Mouse (Mus musculus) hindbrain, embryonic 14.5 days (tissue): ENCODE data around the gene Gm10118. TPM values are rescaled to one million over a fixed set of nuclear protein-coding genes. Genes with fewer than 3 reads are reported as not detected.

Experiments
- ATAC-seq: fragments of 200-750 bp; cut with Nextera tagmentation; 2 replicates; pipeline ENCODE4 v1.8.0; 2017; ENCODE audit warnings: moderate number of reproducible peaks, mild to moderate bottlenecking, moderate TSS enrichment, moderate library complexity; ENCODE audit not compliant: low FRiP score
- DNase-seq: peaks from one replicate; pipeline ENCODE4 v3.0.0-alpha.2; 2015; ENCODE audit warnings: low spot score
- H3K27ac ChIP-seq: fragments of 300-500 bp; sonication (generic); 2 replicates; pipeline ENCODE4 v1.5.1; 2014; ENCODE audit warnings: mild to moderate bottlenecking, moderate library complexity
- H3K27me3 ChIP-seq: fragments of 300-500 bp; sonication (generic); 2 replicates; pipeline ENCODE4 v1.6.1; 2014; ENCODE audit warnings: mild to moderate bottlenecking, low read length, mixed read lengths; ENCODE audit not compliant: control insufficient read depth, insufficient read depth
- H3K36me3 ChIP-seq: fragments of 300-500 bp; sonication (generic); replicated peaks from 2 replicates; pipeline ENCODE4 v1.6.1; 2014; ENCODE audit not compliant: control insufficient read depth, insufficient read depth
- H3K4me1 ChIP-seq: fragments of 300-500 bp; sonication (generic); replicated peaks from 2 replicates; pipeline ENCODE4 v1.6.1; 2014; ENCODE audit warnings: antibody characterized with exemption, low read length, mixed read lengths; ENCODE audit not compliant: control insufficient read depth, insufficient read depth
- H3K4me2 ChIP-seq: fragments of 300-500 bp; sonication (generic); replicated peaks from 2 replicates; pipeline ENCODE4 v1.6.1; 2014; ENCODE audit warnings: mild to moderate bottlenecking, moderate library complexity
- H3K4me3 ChIP-seq: fragments of 300-500 bp; sonication (generic); replicated peaks from 2 replicates; pipeline ENCODE4 v1.5.1; 2014; ENCODE audit warnings: mild to moderate bottlenecking, low read length
- H3K9ac ChIP-seq: fragments of 300-500 bp; sonication (generic); 2 replicates; pipeline ENCODE4 v1.6.1; 2014
- H3K9me3 ChIP-seq: fragments of 300-500 bp; sonication (generic); 2 replicates; pipeline ENCODE4 v1.6.1; 2016; ENCODE audit warnings: low read length; ENCODE audit not compliant: control insufficient read depth
- WGBS: fragments of 180-500 bp; shearing (Covaris S2); extraction: QIAGEN DNeasy Blood & Tissue Kit; methylation state at CpG from one replicate; pipeline ENCODE4 v1.1.7; 2014; 5-methylcytosine and 5-hydroxymethylcytosine counted together
- polyA plus RNA-seq: library from polyadenylated mRNA; unstranded; fragments of >200 nt; fragmentation: Nextera tagmentation; extraction: Ambion mirVana; gene quantifications from 2 replicates; pipeline ENCODE4 v1.2.1, GENCODE M21; 2014

Gm10118 gene
- polyA plus RNA-seq, result 1.9 and 2.2 TPM in 2 replicates

DNA sequence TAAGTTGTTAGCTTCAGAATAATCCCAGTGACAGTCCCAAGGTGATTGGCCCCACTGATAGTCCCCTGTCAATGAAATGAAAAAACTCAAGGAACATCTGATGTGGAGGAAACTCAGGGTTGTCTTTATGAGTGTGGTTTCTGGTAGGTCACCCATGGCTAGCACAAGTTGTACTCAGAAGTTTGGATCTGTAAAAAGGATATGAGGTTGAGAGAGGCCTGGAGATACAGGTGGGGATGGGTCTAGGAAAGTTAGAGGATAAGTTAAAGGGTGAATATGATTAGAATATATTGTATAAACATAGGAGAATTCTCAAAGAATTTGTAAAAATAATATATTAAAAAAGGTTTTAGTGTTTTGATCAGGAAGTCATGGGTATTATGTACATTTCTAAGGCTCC, at the start of gene Gm10118:
TSS of gene Gm10118 (minus strand) at position 101 of the 400 bp plus-strand sequence.
- DNase-seq (no peak), ATAC-seq (no peak)
- Histone ChIP-seq H3K9me3 (no peaks in the 10 kb centered on the region), H3K27me3 (no peaks in the 10 kb centered on the region), H3K4me3 (no peak within 1 kb of the TSS), H3K27ac (no peak within 1 kb of the TSS), H3K9ac (no peak within 1 kb of the TSS), H3K36me3 (no peaks in the 10 kb centered on the region), H3K4me2 (no peak within 1 kb of the TSS), H3K4me1 (no peaks in the 10 kb centered on the region)

DNA sequence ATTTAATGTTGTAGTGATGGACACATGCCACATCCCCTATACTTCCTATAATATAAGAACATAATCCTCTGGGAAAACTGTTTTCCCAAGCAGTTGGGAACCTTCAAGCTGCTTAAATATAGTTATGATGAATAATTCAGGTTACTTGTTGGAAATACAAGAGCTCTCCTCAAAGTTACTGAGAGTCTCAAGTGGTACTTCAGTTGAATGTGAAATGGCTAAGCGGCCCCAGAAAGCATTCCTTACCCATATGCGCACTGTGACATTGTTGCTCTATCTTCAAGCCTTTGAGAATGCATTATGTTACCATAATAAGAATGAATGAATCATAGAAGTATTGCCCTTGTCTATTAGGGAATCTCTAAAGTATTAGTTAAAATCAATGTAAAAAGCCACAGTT, 45.1 kb upstream of the Gm10118 start:
- 94% methylated on average over 2 of the region's 2 CpGs for WGBS
- ATAC-seq, result no peak

DNA sequence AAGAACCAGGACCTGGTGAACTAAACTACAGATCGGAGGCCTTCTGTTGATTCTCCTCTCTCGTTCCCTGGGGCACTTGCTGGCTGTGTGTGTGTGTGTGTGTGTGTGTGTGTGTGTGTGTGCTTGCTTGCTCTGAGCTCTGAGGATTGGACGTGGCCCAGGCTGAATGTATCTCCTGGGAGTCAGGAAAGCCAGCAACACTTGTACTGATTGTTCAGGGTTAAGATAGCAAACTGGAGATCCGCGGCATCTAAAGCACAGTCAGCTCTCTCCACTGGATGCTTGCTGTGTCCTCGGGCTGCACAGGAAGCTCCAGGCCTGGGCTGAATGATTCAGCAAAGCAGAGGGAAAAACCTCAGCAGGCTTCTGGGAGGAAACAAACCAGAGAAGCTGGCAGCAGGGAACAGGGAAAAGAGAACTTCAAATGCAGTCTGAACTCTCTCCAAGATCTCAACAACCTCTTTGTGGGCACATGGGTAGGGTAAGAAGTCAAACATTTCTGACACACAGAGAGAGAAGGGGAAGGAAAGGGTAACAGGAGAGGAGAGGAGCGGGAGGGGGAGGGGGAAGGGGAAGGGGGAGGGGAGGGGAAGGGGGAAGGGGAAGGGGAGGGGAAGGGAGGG, 27.2 kb upstream of the Gm10118 start:
- no peaks in the 10 kb centered on the region for H3K27me3 ChIP-seq
- no peak overlapping the region for H3K27ac ChIP-seq
- no peak overlapping the region for H3K4me3 ChIP-seq
- no peak overlapping the region for H3K4me2 ChIP-seq
- 6% methylated on average over 6 of the region's 7 CpGs for WGBS
- H3K9me3 ChIP-seq, result no peaks in the 10 kb centered on the region
- no peaks in the 10 kb centered on the region; the same call in 1 of the 2 replicates for H3K4me1 ChIP-seq
- H3K36me3 ChIP-seq, result no peaks in the 10 kb centered on the region
- DNase-seq (no peak), ATAC-seq (peak; percentile 76)
- H3K9ac ChIP-seq, result no peak overlapping the region

More for the DNA sequence above, 45.1 kb upstream of the Gm10118 start:
- Histone ChIP-seq H3K4me3 (no peak overlapping the region), H3K27me3 (no peaks in the 10 kb centered on the region), H3K4me1 (peaks cover 4% of the 10 kb centered on the region), H3K9ac (no peak overlapping the region), H3K36me3 (no peaks in the 10 kb centered on the region), H3K9me3 (no peaks in the 10 kb centered on the region), H3K27ac (no peak overlapping the region), H3K4me2 (no peak overlapping the region)
- DNase-seq, result no peak

DNA sequence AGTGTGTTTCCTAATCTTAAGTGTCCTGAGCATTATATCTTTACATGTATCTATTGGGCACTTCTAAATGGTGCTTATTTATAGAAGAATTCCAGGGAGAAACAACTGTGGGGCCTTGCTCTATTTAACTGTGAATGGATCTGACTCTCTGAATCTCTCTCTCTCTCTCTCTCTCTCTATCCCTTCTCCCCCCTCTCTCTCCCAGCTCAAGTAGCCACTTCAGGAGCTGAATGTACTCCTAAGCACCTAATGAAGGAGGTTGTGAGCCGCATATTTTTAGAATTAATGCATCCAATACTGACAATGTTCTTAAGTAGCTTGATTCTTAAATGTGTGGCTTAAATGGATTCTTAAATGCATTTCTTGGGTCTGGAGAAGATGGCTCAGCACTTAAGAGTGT, 24.2 kb upstream of the Gm10118 start:
- no peak for ATAC-seq
- Histone ChIP-seq H3K4me2 (no peak overlapping the region), H3K9me3 (no peaks in the 10 kb centered on the region), H3K36me3 (no peaks in the 10 kb centered on the region), H3K4me1 (no peaks in the 10 kb centered on the region; the same call in 1 of the 2 replicates), H3K27me3 (no peaks in the 10 kb centered on the region), H3K9ac (no peak overlapping the region), H3K27ac (no peak overlapping the region), H3K4me3 (no peak overlapping the region)
- DNase-seq, result no peak
- WGBS, result 97% methylated on average over 1 of the region's 1 CpGs

DNA sequence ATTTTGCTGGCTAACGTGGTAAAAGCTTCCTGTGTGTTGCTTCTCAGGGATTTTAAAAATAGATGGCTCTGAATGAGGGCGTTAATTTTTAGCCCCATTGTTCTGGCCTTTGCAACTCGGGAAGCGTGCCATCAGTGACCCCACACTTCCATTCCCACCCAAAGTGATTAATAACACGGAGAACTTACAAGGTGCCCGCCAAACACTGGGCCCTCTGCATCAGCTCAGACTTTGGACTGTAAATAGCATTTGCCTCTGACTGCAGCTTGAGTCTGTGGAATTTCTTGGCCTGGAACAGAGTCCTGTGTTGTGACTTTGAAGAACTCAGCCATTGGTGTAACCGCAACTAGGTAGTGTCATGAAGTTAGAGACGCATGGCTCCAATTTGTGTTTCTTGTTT, 23.6 kb upstream of the Gm10118 start:
- no peaks in the 10 kb centered on the region; the same call in 1 of the 2 replicates for H3K4me1 ChIP-seq
- H3K36me3 ChIP-seq, result no peaks in the 10 kb centered on the region
- 50% methylated on average over 8 of the region's 8 CpGs for WGBS
- no peak overlapping the region for H3K4me3 ChIP-seq
- no peak overlapping the region for H3K9ac ChIP-seq
- no peak overlapping the region for H3K4me2 ChIP-seq
- DNase-seq (no peak), ATAC-seq (no peak)
- H3K27ac ChIP-seq, result no peak overlapping the region
- no peaks in the 10 kb centered on the region for H3K27me3 ChIP-seq
- H3K9me3 ChIP-seq, result no peaks in the 10 kb centered on the region

DNA sequence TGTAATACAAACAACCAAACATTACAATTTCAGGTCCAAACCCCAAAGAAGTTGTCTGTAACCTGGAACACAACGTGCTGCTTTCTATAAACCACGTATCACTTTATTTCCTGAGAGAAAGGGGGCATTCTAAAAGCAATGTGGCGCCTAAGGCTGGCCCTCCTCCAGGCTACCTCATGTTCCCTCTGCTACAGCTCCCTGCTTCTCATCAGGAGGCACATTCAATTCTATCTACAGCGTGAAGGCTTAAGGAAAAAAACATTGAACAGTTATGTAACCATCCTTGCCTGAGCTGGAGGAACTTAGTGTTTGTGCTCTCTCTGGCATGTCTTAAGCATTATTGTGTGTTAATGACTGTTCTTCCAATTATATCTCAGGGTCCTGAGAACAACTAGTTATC, 20.0 kb upstream of the Gm10118 start:
- WGBS, result 67% methylated on average over 4 of the region's 4 CpGs
- ATAC-seq, result no peak

DNA sequence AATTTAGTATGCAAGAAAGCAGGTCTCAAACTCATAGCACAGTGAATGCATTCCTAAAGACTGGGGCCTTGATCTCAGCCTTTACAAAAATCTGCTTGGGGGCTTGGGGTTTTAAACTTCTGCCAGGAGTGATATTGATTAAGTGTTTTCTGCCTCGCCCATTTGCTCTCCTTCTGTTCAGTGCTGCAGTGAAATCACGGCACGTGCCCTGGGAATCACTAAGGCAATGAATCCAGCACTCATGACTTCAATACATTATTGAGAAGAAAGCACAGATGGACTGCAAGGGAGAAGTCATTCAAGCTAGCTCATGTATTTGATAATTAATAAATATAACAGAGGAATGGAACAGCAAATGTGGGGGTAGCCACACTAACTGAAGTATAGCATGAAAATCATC, 18.3 kb upstream of the Gm10118 start:
- no peak for ATAC-seq
- no peak for DNase-seq
- Histone ChIP-seq H3K4me3 (no peak overlapping the region), H3K27ac (no peak overlapping the region), H3K36me3 (no peaks in the 10 kb centered on the region), H3K27me3 (no peaks in the 10 kb centered on the region), H3K9me3 (no peaks in the 10 kb centered on the region), H3K4me1 (no peaks in the 10 kb centered on the region), H3K9ac (no peak overlapping the region), H3K4me2 (no peak overlapping the region)
- 34% methylated on average over 3 of the region's 3 CpGs for WGBS

More for the DNA sequence above, 20.0 kb upstream of the Gm10118 start:
- no peak for DNase-seq
- Histone ChIP-seq H3K27me3 (no peaks in the 10 kb centered on the region), H3K4me3 (no peak overlapping the region), H3K27ac (no peak overlapping the region), H3K9me3 (no peaks in the 10 kb centered on the region), H3K9ac (no peak overlapping the region), H3K4me1 (no peaks in the 10 kb centered on the region), H3K4me2 (no peak overlapping the region), H3K36me3 (no peaks in the 10 kb centered on the region)

DNA sequence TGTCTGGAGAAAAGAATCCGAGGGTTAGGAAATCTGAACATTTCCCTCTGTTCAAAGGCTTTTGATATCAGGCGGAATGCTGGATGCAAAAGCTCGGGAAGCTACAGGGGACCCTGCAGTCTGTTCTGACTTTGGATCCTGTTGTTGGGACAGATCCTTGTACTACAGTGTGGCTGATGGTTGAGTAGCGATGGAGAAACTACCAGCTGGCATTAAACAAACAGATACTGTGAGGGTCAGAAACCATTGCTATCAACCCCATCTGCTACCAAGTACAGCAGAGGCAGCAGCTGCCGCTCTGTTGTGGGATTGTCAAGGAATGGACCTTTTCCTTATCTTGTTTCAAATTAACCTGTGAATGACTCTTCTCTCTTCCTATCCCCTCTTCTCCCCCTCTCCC, 6.7 kb upstream of the Gm10118 start:
- Histone ChIP-seq H3K9ac (no peak overlapping the region), H3K4me2 (no peak overlapping the region), H3K27ac (no peak overlapping the region), H3K4me3 (no peak overlapping the region), H3K9me3 (no peaks in the 10 kb centered on the region), H3K4me1 (0 out of 2 replicates have a peak, but pooled peaks cover 2% of the 10 kb centered on the region), H3K36me3 (no peaks in the 10 kb centered on the region), H3K27me3 (no peaks in the 10 kb centered on the region)
- WGBS, result 60% methylated on average over 5 of the region's 5 CpGs
- no peak for DNase-seq
- ATAC-seq, result no peak

DNA sequence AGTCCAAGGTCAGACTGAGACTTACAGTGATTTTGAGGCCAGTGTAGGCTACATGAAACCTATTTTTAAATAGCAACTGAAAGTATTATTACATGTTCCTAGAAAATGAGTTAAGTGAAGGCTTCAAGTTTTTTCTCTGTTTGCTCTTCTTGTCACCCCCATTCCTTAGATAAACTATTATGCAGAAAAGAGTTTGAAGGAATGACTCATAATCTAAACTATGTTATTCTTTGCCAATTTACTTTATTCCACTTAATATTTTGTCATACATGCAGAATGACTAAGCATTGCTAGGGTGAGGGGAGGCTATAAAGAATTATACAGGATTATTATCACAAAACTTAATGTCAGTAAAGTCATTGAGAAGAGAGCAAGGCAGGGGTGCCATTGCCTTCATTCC, 18.4 kb downstream of the Gm10118 start:
- Histone ChIP-seq H3K9me3 (no peaks in the 10 kb centered on the region), H3K9ac (no peak overlapping the region), H3K4me3 (no peak overlapping the region), H3K4me2 (no peak overlapping the region), H3K4me1 (no peaks in the 10 kb centered on the region), H3K36me3 (no peaks in the 10 kb centered on the region), H3K27me3 (no peaks in the 10 kb centered on the region), H3K27ac (no peak overlapping the region)
- no peak for DNase-seq
- ATAC-seq, result no peak

DNA sequence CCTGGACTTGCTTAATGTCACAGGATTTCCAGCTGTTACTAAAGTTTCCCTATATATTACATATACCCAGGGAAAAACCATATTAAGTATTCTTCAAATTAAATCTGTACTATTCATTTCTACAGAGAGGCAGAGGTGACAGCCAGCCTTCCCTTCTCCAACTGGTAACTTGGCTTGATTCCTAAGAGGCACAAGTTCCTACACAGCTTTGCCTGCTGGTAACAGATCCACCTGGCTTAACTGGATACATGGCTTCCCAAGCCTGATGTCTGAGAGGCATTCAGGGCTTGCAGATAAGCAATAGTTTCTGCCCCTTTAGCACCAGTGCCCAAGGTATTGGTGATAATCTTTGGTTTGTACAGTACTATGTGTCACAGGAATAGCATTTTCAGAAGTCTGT, 27.3 kb downstream of the Gm10118 start:
- Histone ChIP-seq H3K27me3 (no peaks in the 10 kb centered on the region), H3K36me3 (no peaks in the 10 kb centered on the region), H3K9ac (no peak overlapping the region), H3K4me2 (no peak overlapping the region), H3K4me1 (no peaks in the 10 kb centered on the region), H3K9me3 (no peaks in the 10 kb centered on the region), H3K27ac (no peak overlapping the region), H3K4me3 (no peak overlapping the region)
- DNase-seq, result no peak
- ATAC-seq, result no peak
